In genomic region chr1:155059505-155059904, GRCm38 (mm10) we compare ENCODE assay signal across 8 mouse cellular contexts. TPM values are rescaled to one million over a fixed set of nuclear protein-coding genes. Genes with fewer than 3 reads are reported as not detected.
A peak's percentile ranks its signal among the peaks of the same experiment; 100 is the strongest.
DNase-seq lines count a peak whose midpoint lies in the region; ATAC-seq and TF ChIP-seq lines count a peak whose summit lies in the region.

No protein-coding gene starts in this region.

- peak; percentile 57 for DNase-seq in layer of hippocampus, adult 11-12 months (ENCODE audit: low spot score)
- no peak for DNase-seq in layer of hippocampus, postnatal 36 days
- DNase-seq in ZHBTc4 (ENCODE audit: low read depth, low spot score): peak; percentile 50
- peak; percentile 75 to 80 for DNase-seq in heart, adult 9 months (ENCODE audit: low spot score in 2 of 2)
- peak; percentile 71 for DNase-seq in kidney, postnatal 0 days (ENCODE audit: low spot score)
- DNase-seq in thymus, postnatal 0 days (ENCODE audit: low spot score): peak; percentile 77

- no peaks in the 10 kb centered on the region for H3K36me3 ChIP-seq in kidney, postnatal 0 days (ENCODE audit: insufficient read depth, low read length)
- no peaks in the 10 kb centered on the region for H3K36me3 ChIP-seq in macrophage (ENCODE audit: inconsistent target)

- H3K27me3 ChIP-seq in kidney, postnatal 0 days (ENCODE audit: insufficient read depth, low read length): no peaks in the 10 kb centered on the region

- WGBS in kidney, postnatal 0 days: 17% methylated on average over 14 of the region's 14 CpGs
- 1% methylated on average over 14 of the region's 14 CpGs for WGBS in macrophage (ENCODE audit: missing documents)

- no peak overlapping the region for H3K27ac ChIP-seq in kidney, postnatal 0 days
- H3K27ac ChIP-seq in macrophage: peak overlapping the region; percentile 84

- no peaks in the 10 kb centered on the region for H3K79me2 ChIP-seq in macrophage (ENCODE audit: inconsistent target)

- 0 out of 2 replicates have a peak, but pooled peaks cover 8% of the 10 kb centered on the region for H3K4me1 ChIP-seq in kidney, postnatal 0 days (replicated peaks; ENCODE audit: insufficient read depth, low read length)

- H3K4me3 ChIP-seq in kidney, postnatal 0 days (replicated peaks; ENCODE audit: low read depth, low read length): no peak overlapping the region
- no peak overlapping the region for H3K4me3 ChIP-seq in macrophage (ENCODE audit: inconsistent target)

- no peak overlapping the region for H3K9ac ChIP-seq in kidney, postnatal 0 days (ENCODE audit: low read depth, low read length)

- no peaks in the 10 kb centered on the region for H3K9me3 ChIP-seq in kidney, postnatal 0 days (replicated peaks; ENCODE audit: low read length)

- H3K4me2 ChIP-seq in kidney, postnatal 0 days (ENCODE audit: low read length): no peak overlapping the region

- TF ChIP-seq CTCF in kidney, postnatal 0 days (IDR thresholded peaks at IDR 0.05; ENCODE audit: low read depth): peak; percentile 9; the same call in 1 of the 2 replicates

- 0 out of 2 replicates have a peak, but pooled peaks have one; percentile 25 for ATAC-seq in kidney, postnatal 0 days (replicated peaks; ENCODE audit: low FRiP score, low read depth)
- no peak for ATAC-seq in cerebellum, adult (ENCODE audit: insufficient number of reproducible peaks, low FRiP score, low TSS enrichment)

RNA-seq across cellular contexts. Expression of gene Ier5, which starts 39.9 kb away (rescaled TPM):
- total RNA-seq in layer of hippocampus, postnatal 36 days (2021): 10 to 100 TPM; 26.5 to 30.6 TPM
- polyA plus RNA-seq in kidney, postnatal 0 days (2015; fragmentation: Nextera tagmentation; extraction: Ambion mirVana): 8.0 and 11.4 TPM in 2 replicates
- 100 to 1,000 TPM in 15 of 26 experiments, 10 to 100 TPM in 11; 37.6 to 232 (median 114) TPM for total RNA-seq in macrophage (2018; cell fraction: chromatin; rRNA removed)
- 100 to 1,000 TPM in 16 of 26 experiments, 10 to 100 TPM in 10; 68.0 to 298 (median 132) TPM for total RNA-seq in macrophage (2018; cell fraction: cytosol; rRNA removed)
- total RNA-seq in macrophage (2018; cell fraction: nucleus; rRNA removed): 100 to 1,000 TPM in 22 of 26 experiments, 10 to 100 TPM in 4; 58.9 to 356 (median 241) TPM
- polyA plus RNA-seq in macrophage (2018): 24.7 to 56.1 TPM (median 49.7 TPM) in 3 replicates
- 6.4 and 10.8 TPM in 2 replicates for polyA plus RNA-seq in thymus, postnatal 0 days (2015; fragmentation: Nextera tagmentation; extraction: Ambion mirVana)

Comparison
In these comparisons a context has a peak if more than half of its experiments do, and no peak if none do; other contexts are left out.
1. DNase-seq: peak in layer of hippocampus, adult 11-12 months (single experiment), ZHBTc4 (single experiment), heart, adult 9 months (2 of 2), kidney, postnatal 0 days (single experiment) and thymus, postnatal 0 days (single experiment); none in layer of hippocampus, postnatal 36 days (0 of 2).